In the genomic region with DNA sequence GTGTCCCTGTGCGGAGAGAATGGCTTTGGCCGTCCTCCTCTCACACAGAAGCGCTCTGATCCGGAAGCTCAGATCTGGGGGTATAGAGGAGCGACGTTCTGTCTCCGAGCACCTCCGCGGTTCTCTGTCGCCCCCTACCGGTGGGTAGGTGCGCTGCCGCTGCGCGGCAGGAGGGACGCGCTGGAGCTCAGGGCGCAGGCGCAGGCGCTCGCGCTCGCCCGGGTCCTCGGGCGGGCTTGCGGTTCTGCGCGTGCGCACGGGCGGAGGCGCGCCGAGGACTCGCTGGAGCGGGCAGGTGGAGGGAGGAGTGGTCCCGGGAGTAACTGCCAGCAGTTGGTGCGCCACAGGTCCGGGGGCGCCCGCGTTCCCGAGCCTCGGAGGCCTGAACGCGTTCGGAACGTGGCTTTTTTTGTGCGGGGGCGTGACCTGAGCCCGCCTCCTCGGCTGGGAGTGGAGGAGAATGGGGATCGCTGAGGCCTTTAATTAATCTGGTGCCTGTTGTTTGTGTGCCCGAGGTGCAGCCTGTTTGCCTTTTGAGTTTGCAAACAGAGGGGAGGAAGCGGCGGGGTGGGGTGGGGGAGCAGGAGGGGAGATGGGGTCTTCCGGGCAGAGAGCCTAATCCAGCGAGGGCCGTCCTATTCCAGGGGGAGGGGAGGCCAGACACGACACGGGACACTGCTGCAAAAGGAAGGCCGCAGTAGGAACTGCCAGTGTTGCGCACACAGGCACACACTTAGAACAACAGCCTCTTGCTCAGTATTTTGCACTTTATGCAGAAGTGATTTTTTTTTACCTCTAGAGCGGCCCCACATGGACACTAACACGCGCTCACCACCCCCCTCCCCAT, we compare ENCODE assay signal across 8 mouse cellular contexts. TPM values are rescaled to one million over a fixed set of nuclear protein-coding genes. Genes with fewer than 3 reads are reported as not detected.
DNase-seq lines count a peak whose midpoint lies in the region; ATAC-seq and TF ChIP-seq lines count a peak whose summit lies in the region.

Gene Tmem106c (plus strand): TSS at position 212 of the 847 bp plus-strand sequence.

- peak; percentile 65 for TF ChIP-seq POLR2A in cortical plate, adult 2 months (IDR thresholded peaks at IDR 0.05; ENCODE audit: extremely low read depth, insufficient read depth, low read length)

- DNase-seq in gastrocnemius, postnatal 10 days = peak; percentile 94
- DNase-seq in induced T-regulatory cell, adult 2 months (ENCODE audit: low read depth) = peak; percentile 96
- DNase-seq in left cerebral cortex, adult 9 months (ENCODE audit: low spot score in 2 of 2) = peak; percentile 71 to 92
- peak; percentile 92 for DNase-seq in right cerebral cortex, postnatal 14 days
- DNase-seq in urinary bladder, postnatal 36 days (ENCODE audit: low spot score in 2 of 2) = peak; percentile 78 to 90

- peak; percentile 90 for ATAC-seq in activated CD4-positive, CD25-positive, alpha-beta regulatory T cell, adult 4 months
- peak; percentile 96 for ATAC-seq in megakaryocyte progenitor cell, adult 5-6 weeks (replicated peaks; ENCODE audit: poor library complexity)

- H3K4me3 ChIP-seq in cortical plate, adult 2 months (ENCODE audit: insufficient read depth, low read length) = peak within 1 kb of the TSS; percentile 78

- TF ChIP-seq CTCF in cortical plate, adult 2 months (IDR thresholded peaks at IDR 0.05; ENCODE audit: extremely low read depth, insufficient read depth, low read length) = peak; percentile 84

- H3K4me1 ChIP-seq in cortical plate, adult 2 months (ENCODE audit: control insufficient read depth, insufficient read depth, low read length) = no peaks in the 10 kb centered on the region

- H3K27ac ChIP-seq in cortical plate, adult 2 months (ENCODE audit: insufficient read depth, low read length) = peak within 1 kb of the TSS; percentile 27; the same call in 1 of the 2 replicates

RNA-seq across cellular contexts. Expression of gene Tmem106c, which starts in this region (rescaled TPM):
- 10 to 100 TPM; 23.5 to 25.5 TPM for polyA plus RNA-seq in activated CD4-positive, CD25-positive, alpha-beta regulatory T cell, adult 4 months (2017; shearing (Covaris generic))
- polyA plus RNA-seq in cortical plate, adult 2 months (2012; rRNA removed) = 58.3 and 63.6 TPM in 2 replicates
- total RNA-seq in gastrocnemius, postnatal 10 days (2021) = 10 to 100 TPM; 14.4 to 17.7 TPM
- total RNA-seq in megakaryocyte progenitor cell, adult 5-6 weeks (2015) = 41.7 and 48.4 TPM in 2 replicates
- total RNA-seq in megakaryocyte progenitor cell, adult 5-6 weeks (2017) = 26.2 and 30.1 TPM in 2 replicates

Comparison
In these comparisons a context has a peak if more than half of its experiments do, and no peak if none do; other contexts are left out.
1. Peak in every context shown above with its lines: DNase-seq, ATAC-seq, H3K4me3 ChIP-seq and H3K27ac ChIP-seq.